8 mouse cellular contexts compared by ENCODE assay signal in genomic region chr17:42316612-42316982, GRCm38 (mm10). TPM values are rescaled to one million over a fixed set of nuclear protein-coding genes. Genes with fewer than 3 reads are reported as not detected.
DNase-seq lines count a peak whose midpoint lies in the region; ATAC-seq and TF ChIP-seq lines count a peak whose summit lies in the region.

No protein-coding gene starts in this region.

- TF ChIP-seq POLR2A in kidney, adult 2 months (IDR thresholded peaks at IDR 0.05; ENCODE audit: low read depth, low read length): no peak

- ATAC-seq in kidney, embryonic 14.5 days (ENCODE audit: low FRiP score, low TSS enrichment): peak; percentile 77
- ATAC-seq in cerebellum, adult (ENCODE audit: insufficient number of reproducible peaks, low FRiP score, low TSS enrichment): peak; percentile 74
- peak; percentile 83 for ATAC-seq in forebrain, embryonic 11.5 days (replicated peaks; ENCODE audit: low FRiP score)

- no peak for DNase-seq in kidney, adult 2 months
- no peak for DNase-seq in forebrain, embryonic 11.5 days (ENCODE audit: low spot score)
- peak; percentile 29 to 51 for DNase-seq in layer of hippocampus, postnatal 10 days (ENCODE audit: low spot score in 2 of 2)
- peak; percentile 52 for DNase-seq in neural tube, embryonic 10.5 days (ENCODE audit: extremely low spot score, low spot score)
- DNase-seq in spleen, postnatal 10 days (ENCODE audit: low spot score in 2 of 2): no peak
- DNase-seq in spleen, postnatal 14 days (ENCODE audit: low spot score in 2 of 2): no peak

- H3K4me2 ChIP-seq in kidney, embryonic 14.5 days (replicated peaks; ENCODE audit: low read depth, low read length): peak overlapping the region; percentile 81
- peak overlapping the region; percentile 88 for H3K4me2 ChIP-seq in forebrain, embryonic 11.5 days (ENCODE audit: low read depth, low read length, severe bottlenecking)

- no peak for TF ChIP-seq CTCF in kidney, adult 2 months (conservative IDR thresholded peaks at IDR 0.05; ENCODE audit: insufficient read depth, insufficient read length, low read depth, low read length)

- no peaks in the 10 kb centered on the region for H3K9me3 ChIP-seq in kidney, embryonic 14.5 days (ENCODE audit: control insufficient read depth, low read length)
- no peaks in the 10 kb centered on the region for H3K9me3 ChIP-seq in forebrain, embryonic 11.5 days (ENCODE audit: control insufficient read depth, low read length)

- 0 out of 2 replicates have a peak overlapping the region, but pooled peaks have one; percentile 40 for H3K9ac ChIP-seq in kidney, embryonic 14.5 days (ENCODE audit: low read depth, low read length)
- peak overlapping the region; percentile 68 for H3K9ac ChIP-seq in forebrain, embryonic 11.5 days (ENCODE audit: low read length)

- peaks cover 4% of the 10 kb centered on the region for H3K27me3 ChIP-seq in kidney, embryonic 14.5 days (ENCODE audit: control insufficient read depth, insufficient read depth, low read length)
- H3K27me3 ChIP-seq in kidney, adult 2 months (replicated peaks; ENCODE audit: control insufficient read depth, insufficient read depth, low read length): no peaks in the 10 kb centered on the region
- 0 out of 2 replicates have a peak, but pooled peaks cover 2% of the 10 kb centered on the region for H3K27me3 ChIP-seq in forebrain, embryonic 11.5 days (ENCODE audit: control insufficient read depth, insufficient read depth, low read length)

- 1% methylated on average over 22 of the region's 22 CpGs for WGBS in kidney, embryonic 14.5 days
- WGBS in kidney, adult 2 months: under 1% methylated on average over 22 of the region's 22 CpGs
- 1% methylated on average over 22 of the region's 22 CpGs for WGBS in forebrain, embryonic 11.5 days

- no peak overlapping the region for H3K27ac ChIP-seq in kidney, embryonic 14.5 days (ENCODE audit: low read depth, low read length)
- no peak overlapping the region for H3K27ac ChIP-seq in kidney, adult 2 months (ENCODE audit: insufficient read depth, low read depth, low read length)
- no peak overlapping the region for H3K27ac ChIP-seq in forebrain, embryonic 11.5 days (ENCODE audit: low read depth, low read length)

- no peaks in the 10 kb centered on the region for H3K4me1 ChIP-seq in kidney, embryonic 14.5 days (ENCODE audit: control insufficient read depth, insufficient read depth, low read length)
- H3K4me1 ChIP-seq in kidney, adult 2 months (ENCODE audit: control insufficient read depth, insufficient read depth, low read length): no peaks in the 10 kb centered on the region
- peaks cover 2% of the 10 kb centered on the region; the same call in 1 of the 2 replicates for H3K4me1 ChIP-seq in forebrain, embryonic 11.5 days (replicated peaks; ENCODE audit: control insufficient read depth, insufficient read depth, low read length)

- H3K36me3 ChIP-seq in kidney, embryonic 14.5 days (ENCODE audit: control insufficient read depth, insufficient read depth, low read length): no peaks in the 10 kb centered on the region
- no peaks in the 10 kb centered on the region for H3K36me3 ChIP-seq in kidney, adult 2 months (ENCODE audit: control insufficient read depth, insufficient read depth, low read length)
- H3K36me3 ChIP-seq in forebrain, embryonic 11.5 days (ENCODE audit: control insufficient read depth, insufficient read depth, low read length): no peaks in the 10 kb centered on the region

- H3K4me3 ChIP-seq in kidney, embryonic 14.5 days (ENCODE audit: low read length): peak overlapping the region; percentile 59
- H3K4me3 ChIP-seq in kidney, adult 2 months (ENCODE audit: insufficient read depth, low read depth, low read length): no peak overlapping the region
- H3K4me3 ChIP-seq in forebrain, embryonic 11.5 days (ENCODE audit: low read depth, low read length): peak overlapping the region; percentile 60

RNA-seq across cellular contexts. Expression of gene Ptchd4, which starts 0.8 kb away (rescaled TPM):
- 0.70 and 0.83 TPM in 2 replicates for polyA plus RNA-seq in kidney, embryonic 14.5 days (2014; fragmentation: Nextera tagmentation; extraction: Ambion mirVana)
- polyA plus RNA-seq in kidney, adult 2 months (2012; rRNA removed): 0.11 and 0.13 TPM in 2 replicates
- polyA plus RNA-seq in forebrain, embryonic 11.5 days (2014; fragmentation: Nextera tagmentation; extraction: Ambion mirVana): 5.2 and 5.7 TPM in 2 replicates
- 10 to 100 TPM in 1 of 2 experiments, 1 to 10 TPM in 1; 9.6 to 10.1 TPM for total RNA-seq in layer of hippocampus, postnatal 10 days (2021)

Comparison
In these comparisons a context has a peak if more than half of its experiments do, and no peak if none do; other contexts are left out.
1. DNase-seq: peak in layer of hippocampus, postnatal 10 days (2 of 2) and neural tube, embryonic 10.5 days (single experiment); none in kidney, adult 2 months (single experiment), forebrain, embryonic 11.5 days (single experiment), spleen, postnatal 10 days (0 of 2) and spleen, postnatal 14 days (0 of 2).
2. Peak in every context shown above with its lines, with median percentiles within 50 percentile points of each other: ATAC-seq.